Mouse (Mus musculus): ENCODE results near the gene Fcgr3.

DNA sequence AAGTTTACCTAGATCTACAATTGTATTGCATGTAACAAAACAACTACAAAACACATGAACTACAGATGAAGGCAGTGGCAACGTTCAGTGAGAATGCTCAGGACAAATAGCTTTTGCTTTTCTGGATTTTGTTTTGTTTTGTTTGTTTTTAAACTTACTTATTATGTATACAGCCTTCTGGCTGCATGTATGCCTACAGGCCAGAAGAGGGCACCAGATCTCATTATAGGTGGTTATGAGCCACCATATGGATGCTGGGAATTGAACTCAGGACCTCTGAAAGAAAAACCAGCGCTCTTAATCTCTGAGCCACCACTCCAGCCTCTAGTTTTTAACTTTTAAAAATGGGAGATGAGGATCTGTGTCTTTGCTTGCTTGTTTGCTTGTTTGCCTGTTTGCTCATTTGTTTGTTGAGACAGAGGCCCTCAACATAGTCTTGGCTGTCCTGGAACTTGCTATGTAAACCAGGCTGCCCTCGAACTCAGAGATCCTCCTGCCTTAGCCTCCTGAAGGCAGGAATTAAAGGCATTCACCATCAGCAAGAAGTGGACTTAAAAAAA lies 21.1 kb downstream of the Fcgr3 start:
- no peak for TF ChIP-seq CTCF (IDR thresholded peaks at IDR 0.05; ENCODE audit: control insufficient read depth, insufficient read depth, insufficient read length)
- no peak for TF ChIP-seq MYOG (IDR thresholded peaks at IDR 0.05; ENCODE audit: control insufficient read depth, extremely low read depth, insufficient read length)

Measured in C2C12 (cell line).